Mouse (Mus musculus): ENCODE results near the gene Map2k2. TPM values are rescaled to one million over a fixed set of nuclear protein-coding genes. Genes with fewer than 3 reads are reported as not detected.

Gene Map2k2
- 100 to 1,000 TPM; 173 to 181 TPM for polyA plus RNA-seq (2017; shearing (Covaris generic))

DNA sequence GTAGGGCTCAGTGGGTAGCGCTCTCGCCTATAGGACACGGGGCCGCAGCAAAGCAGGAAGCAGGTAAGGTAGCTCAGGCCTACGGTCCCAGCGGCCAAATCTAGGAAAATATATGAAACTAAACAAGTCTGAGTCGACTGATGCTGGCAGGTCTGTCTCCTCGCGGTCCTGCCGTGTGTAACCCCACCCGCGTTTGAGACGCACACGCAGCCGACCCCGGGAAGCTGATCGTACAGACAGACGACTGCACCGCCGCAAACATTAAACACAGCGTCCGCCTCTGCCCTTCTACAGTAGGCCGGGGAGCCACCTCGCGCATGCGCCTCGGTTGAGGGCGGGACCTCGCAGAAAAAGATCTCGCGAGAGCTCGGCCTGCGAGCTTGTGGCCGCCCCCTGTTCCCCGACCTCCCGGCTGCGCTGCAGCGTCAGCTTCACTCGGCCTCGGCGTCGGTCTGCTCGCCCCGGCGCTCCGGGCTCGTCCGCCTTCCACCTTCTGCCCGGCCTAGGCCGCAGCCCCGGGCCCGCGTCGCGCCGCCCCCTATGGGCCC, at the start of gene Map2k2:
Map2k2 (plus strand) TSS at position 351 of the 548 bp plus-strand sequence.

DNA sequence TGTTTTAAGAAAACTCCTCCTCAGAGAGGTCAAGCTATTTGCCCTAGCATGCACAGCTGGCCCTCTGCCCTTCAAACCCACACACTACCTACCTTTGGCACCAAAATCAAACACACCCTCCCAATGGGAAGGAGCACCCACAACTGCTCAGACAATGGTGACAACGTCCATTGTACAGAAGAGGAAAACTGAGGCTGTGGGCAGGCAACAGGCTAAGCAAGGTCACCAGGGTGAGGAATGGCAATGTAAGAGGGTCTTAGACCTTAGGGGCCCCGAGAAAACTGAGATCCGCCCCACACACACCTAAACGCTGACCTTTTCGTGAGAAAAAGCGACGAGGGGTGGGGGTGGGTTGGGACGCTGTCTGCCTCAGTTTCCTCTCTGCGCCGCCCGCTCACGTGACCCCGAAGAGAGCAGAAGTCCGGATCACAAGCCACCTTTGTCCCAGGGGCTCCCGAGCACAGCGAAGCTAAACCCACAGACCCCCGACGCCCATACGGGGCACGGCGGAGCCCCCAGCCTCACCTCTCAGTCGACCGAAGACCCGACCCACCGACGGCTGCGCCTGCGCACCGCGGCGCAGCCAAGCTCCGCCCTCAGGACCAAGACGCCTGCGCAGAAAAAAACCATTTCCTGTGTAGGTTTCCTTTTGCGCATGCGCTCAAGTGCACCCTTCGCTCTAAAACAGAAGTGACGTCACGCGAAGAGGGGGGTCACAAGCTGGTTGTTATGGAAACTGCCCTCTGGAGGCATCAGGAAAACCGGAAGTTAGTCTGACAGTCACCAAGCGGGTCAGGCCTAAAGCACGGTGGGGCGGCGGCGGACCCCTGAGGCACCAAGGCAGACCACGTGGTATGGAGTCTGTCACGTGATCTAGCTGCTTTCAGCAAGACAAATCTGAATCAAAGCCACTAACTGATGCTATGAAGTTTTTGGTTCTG, 45.8 kb upstream of the Map2k2 start, which contains the start of gene Sgta:
Sgta (minus strand) TSS at position 579 of the 941 bp plus-strand sequence.

DNA sequence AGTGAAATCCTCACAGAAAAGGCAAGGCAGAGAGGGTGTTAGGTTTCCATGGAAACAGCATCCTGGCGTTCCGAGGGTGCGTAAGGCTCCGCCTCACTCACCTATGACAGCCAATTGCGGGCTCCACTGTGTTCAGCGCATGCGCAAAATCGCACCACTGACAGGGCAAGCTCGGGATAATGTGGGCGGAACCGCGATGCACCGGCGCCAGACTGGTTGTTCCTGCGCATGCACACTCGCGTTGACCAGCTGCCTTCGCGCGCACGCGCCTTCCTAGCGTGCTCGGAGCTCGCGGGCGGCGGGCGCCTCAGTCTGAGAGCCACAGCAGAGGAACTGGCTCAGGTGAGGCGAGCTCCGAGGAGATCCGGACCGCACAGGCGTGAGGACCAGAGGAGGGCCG, 35.9 kb upstream of the Map2k2 start, which contains the start of gene Thop1:
Thop1 (plus strand) TSS at position 200 of the 400 bp plus-strand sequence.

GRCm38 (mm10) chr10:81134966-81135681, 29.4 kb downstream of the Map2k2 start, which contains the start of gene Zbtb7a:
Gene Zbtb7a, plus strand, starts transcription at chr10:81135220.

GRCm38 (mm10) chr10:81167200-81168086, 61.7 kb downstream of the Map2k2 start, which contains the start of gene Pias4:
Gene Pias4, minus strand, starts transcription at chr10:81167923.

DNA sequence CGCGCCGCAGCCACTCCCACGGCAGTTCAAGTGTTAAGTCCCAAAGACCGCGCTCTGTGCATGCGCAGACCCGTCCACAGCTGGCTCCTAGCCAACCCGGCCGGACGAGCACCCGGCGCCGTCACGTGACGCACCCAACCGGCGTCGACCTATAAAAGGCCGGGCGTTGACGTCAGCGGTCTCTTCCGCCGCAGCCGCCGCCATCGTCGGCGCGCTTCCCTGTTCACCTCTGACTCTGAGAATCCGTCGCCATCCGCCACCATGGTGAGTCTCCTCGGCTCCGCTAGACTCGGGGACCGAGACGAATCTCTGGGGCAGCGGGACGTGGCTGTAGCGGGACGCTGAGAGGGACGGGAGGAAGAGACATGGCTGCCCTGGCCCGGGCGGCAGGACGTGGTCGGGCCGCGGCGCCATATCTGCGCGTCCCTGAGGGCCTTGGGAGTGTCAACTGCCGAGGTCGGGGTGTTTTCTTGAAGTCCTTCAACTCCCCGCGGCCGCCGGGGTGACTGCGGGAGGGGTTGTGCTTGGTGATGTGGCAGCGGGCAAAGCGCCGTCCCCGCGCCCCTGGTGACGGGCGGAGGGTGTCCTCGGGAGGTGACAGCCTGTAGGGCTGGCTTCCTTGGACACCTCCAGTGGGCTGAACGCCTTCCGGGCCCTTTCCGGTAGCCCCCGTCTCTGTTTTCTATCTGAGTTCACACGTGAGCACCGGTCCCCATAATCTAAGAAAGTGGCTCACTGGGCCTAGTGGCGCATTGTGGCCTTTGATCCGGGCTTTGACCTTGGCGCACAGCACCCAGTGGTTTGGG, 71.0 kb downstream of the Map2k2 start, which contains the start of gene Eef2:
Eef2 (plus strand) TSS at position 166 of the 806 bp plus-strand sequence.

GRCm38 (mm10) chr10:81182336-81183333, 76.9 kb downstream of the Map2k2 start, which contains the start of gene Dapk3:
Gene Dapk3, plus strand, starts transcription at chr10:81183005.

Other genes with a start within 250 kb of the Map2k2 start
- under 1 TPM; 0.07 to 0.61 TPM for gene Tmprss9, start 234.1 kb upstream of the Map2k2 start, polyA plus RNA-seq (2017; shearing (Covaris generic))
- 100 to 1,000 TPM; 183 to 221 TPM for gene Timm13, start 204.9 kb upstream of the Map2k2 start, polyA plus RNA-seq (2017; shearing (Covaris generic))
- 10 to 100 TPM; 17.1 to 18.9 TPM for gene Lmnb2, start 187.7 kb upstream of the Map2k2 start, polyA plus RNA-seq (2017; shearing (Covaris generic))
- 10 to 100 TPM; 36.4 to 91.4 TPM for gene Gadd45b, start 175.8 kb upstream of the Map2k2 start, polyA plus RNA-seq (2017; shearing (Covaris generic))
- under 1 TPM in 1 of 2 experiments, not detected in 1; 0.66 TPM for gene Gng7, start 91.0 kb upstream of the Map2k2 start, polyA plus RNA-seq (2017; shearing (Covaris generic))
- gene Diras1, start 80.3 kb upstream of the Map2k2 start, polyA plus RNA-seq (2017; shearing (Covaris generic)), result 1 to 10 TPM in 1 of 2 experiments, under 1 TPM in 1; 0.36 to 2.3 TPM
- gene Slc39a3, start 68.5 kb upstream of the Map2k2 start, polyA plus RNA-seq (2017; shearing (Covaris generic)), result 10 to 100 TPM; 13.2 to 17.6 TPM
- gene Sgta, start 45.7 kb upstream of the Map2k2 start, polyA plus RNA-seq (2017; shearing (Covaris generic)), result 100 to 1,000 TPM; 101 to 111 TPM
- 1 to 10 TPM; 8.4 to 9.8 TPM for gene Thop1, start 35.9 kb upstream of the Map2k2 start, polyA plus RNA-seq (2017; shearing (Covaris generic))
- 1 to 10 TPM in 1 of 2 experiments, not detected in 1; 3.7 TPM for gene Creb3l3, start 7.0 kb upstream of the Map2k2 start, polyA plus RNA-seq (2017; shearing (Covaris generic))
- gene Zbtb7a, start 29.3 kb downstream of the Map2k2 start, polyA plus RNA-seq (2017; shearing (Covaris generic)), result 10 to 100 TPM; 80.7 to 89.3 TPM
- 10 to 100 TPM; 47.9 to 52.2 TPM for gene Pias4, start 62.0 kb downstream of the Map2k2 start, polyA plus RNA-seq (2017; shearing (Covaris generic))
- 100 to 1,000 TPM; 560 to 709 TPM for gene Eef2, start 70.7 kb downstream of the Map2k2 start, polyA plus RNA-seq (2017; shearing (Covaris generic))
- gene Dapk3, start 77.1 kb downstream of the Map2k2 start, polyA plus RNA-seq (2017; shearing (Covaris generic)), result 100 to 1,000 TPM in 1 of 2 experiments, 10 to 100 TPM in 1; 79.0 to 108 TPM
- under 1 TPM in 1 of 2 experiments, not detected in 1; 0.19 TPM for gene 4930442H23Rik, start 77.9 kb downstream of the Map2k2 start, polyA plus RNA-seq (2017; shearing (Covaris generic))
- 1 to 10 TPM in 1 of 2 experiments, under 1 TPM in 1; 0.34 to 3.1 TPM for gene Nmrk2, start 96.1 kb downstream of the Map2k2 start, polyA plus RNA-seq (2017; shearing (Covaris generic))
- gene Atcay, start 124.9 kb downstream of the Map2k2 start, polyA plus RNA-seq (2017; shearing (Covaris generic)), result 1 to 10 TPM; 1.6 to 5.6 TPM
- 1 to 10 TPM; 7.6 TPM for gene Zfr2, start 127.2 kb downstream of the Map2k2 start, polyA plus RNA-seq (2017; shearing (Covaris generic))
- gene Matk, start 147.0 kb downstream of the Map2k2 start, polyA plus RNA-seq (2017; shearing (Covaris generic)), result 100 to 1,000 TPM in 1 of 2 experiments, 10 to 100 TPM in 1; 57.1 to 143 TPM
- gene Mrpl54, start 161.0 kb downstream of the Map2k2 start, polyA plus RNA-seq (2017; shearing (Covaris generic)), result 10 to 100 TPM; 81.0 to 96.1 TPM
- 10 to 100 TPM; 42.7 to 44.7 TPM for gene Apba3, start 161.0 kb downstream of the Map2k2 start, polyA plus RNA-seq (2017; shearing (Covaris generic))
- 10 to 100 TPM; 19.3 to 24.9 TPM for gene Tjp3, start 185.7 kb downstream of the Map2k2 start, polyA plus RNA-seq (2017; shearing (Covaris generic))
- 10 to 100 TPM; 83.6 to 95.1 TPM for gene Pip5k1c, start 187.0 kb downstream of the Map2k2 start, polyA plus RNA-seq (2017; shearing (Covaris generic))
- 10 to 100 TPM; 61.4 to 82.7 TPM for gene Cactin, start 215.2 kb downstream of the Map2k2 start, polyA plus RNA-seq (2017; shearing (Covaris generic))
- 10 to 100 TPM; 63.1 to 66.4 TPM for gene Tbxa2r, start 222.8 kb downstream of the Map2k2 start, polyA plus RNA-seq (2017; shearing (Covaris generic))
- gene Gipc3, start 237.4 kb downstream of the Map2k2 start, polyA plus RNA-seq (2017; shearing (Covaris generic)), result under 1 TPM in 1 of 2 experiments, not detected in 1; 0.49 TPM
- 10 to 100 TPM; 35.3 to 47.8 TPM for gene Hmg20b, start 244.6 kb downstream of the Map2k2 start, polyA plus RNA-seq (2017; shearing (Covaris generic))

Data from inflammation-experienced regulatory T-cells (primary cell).